Mouse (Mus musculus): ENCODE data around the gene Pheta2.
"Not testable (repeated sequence)": the region's sequence is repeated elsewhere in the genome, so short reads cannot be mapped to it uniquely, and the experiment has no call there.

Gene Pheta2

DNA sequence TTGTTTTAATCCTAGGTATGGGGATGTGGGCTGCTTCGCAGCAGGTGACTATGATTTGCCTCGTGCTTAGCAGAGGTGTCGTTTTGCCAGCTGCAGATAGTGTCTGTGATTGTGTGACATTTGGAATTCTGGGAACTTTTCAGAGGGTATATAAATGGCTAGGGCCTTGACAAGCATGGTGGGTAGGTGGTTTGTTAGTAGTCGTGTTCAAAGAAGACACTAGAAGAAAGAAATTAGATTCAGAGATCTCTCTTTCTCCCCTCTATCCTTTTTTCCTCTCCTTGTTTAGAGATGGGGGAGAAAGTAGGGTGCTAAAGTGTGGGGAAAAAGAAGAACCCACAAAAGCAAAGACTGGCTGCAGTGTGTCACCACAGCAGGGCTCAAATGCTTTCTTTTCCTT lies 29.4 kb downstream of the Pheta2 start:
- intact Hi-C loops (cut with DNase I): no loop called here

DNA sequence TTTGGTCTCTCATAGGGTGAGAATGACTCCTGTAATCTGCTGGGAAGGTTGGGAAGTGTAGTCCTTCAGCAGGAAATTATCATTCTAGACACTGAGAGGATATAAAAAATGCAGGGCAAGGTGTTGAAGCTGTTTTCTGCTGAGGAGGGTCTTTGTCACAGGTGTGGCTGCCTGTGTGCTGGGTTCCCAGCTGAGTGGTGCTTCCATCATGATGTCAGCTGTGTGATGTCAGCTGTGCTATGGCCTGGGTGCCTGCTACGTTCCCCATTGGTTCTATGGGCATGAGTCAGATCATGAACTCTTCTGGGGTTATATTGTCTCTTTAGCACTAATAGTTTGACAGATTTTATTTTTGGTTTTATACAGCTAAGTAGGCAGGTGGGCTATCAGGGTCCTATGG lies 30.1 kb downstream of the Pheta2 start:
- intact Hi-C loops (cut with DNase I): no loop called here

DNA sequence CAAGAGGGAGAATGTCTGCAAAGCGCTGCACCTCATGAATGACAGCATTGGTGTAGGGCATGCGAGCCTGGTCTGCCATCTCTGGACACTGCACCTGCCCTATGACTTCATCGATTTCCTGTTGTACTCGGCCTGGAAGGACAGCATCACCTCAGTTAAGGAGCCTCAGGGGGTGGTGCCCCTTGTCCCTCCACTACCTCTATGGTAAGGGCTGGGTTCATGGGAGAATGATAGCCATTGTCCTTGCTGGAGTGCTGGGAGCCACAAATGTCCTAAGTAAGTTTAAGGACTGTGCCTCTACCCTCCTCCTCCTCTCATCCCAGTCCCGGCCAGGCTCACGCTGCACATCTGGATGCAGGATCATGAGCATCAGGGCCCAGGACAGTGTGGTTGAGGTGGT lies 33.7 kb downstream of the Pheta2 start:
- intact Hi-C loops (cut with DNase I): no loop called here

- intact Hi-C loops (cut with DNase I): no loop called here
Measured at GRCm38 (mm10) chr15:82372991-82373390, 34.2 kb downstream of the Pheta2 start.

- intact Hi-C loops (cut with DNase I): no loop called here
Measured at GRCm38 (mm10) chr15:82374437-82374836, 35.7 kb downstream of the Pheta2 start.

- intact Hi-C loops (cut with DNase I): no loop called here
Measured at GRCm38 (mm10) chr15:82375855-82376254, 37.1 kb downstream of the Pheta2 start.

DNA sequence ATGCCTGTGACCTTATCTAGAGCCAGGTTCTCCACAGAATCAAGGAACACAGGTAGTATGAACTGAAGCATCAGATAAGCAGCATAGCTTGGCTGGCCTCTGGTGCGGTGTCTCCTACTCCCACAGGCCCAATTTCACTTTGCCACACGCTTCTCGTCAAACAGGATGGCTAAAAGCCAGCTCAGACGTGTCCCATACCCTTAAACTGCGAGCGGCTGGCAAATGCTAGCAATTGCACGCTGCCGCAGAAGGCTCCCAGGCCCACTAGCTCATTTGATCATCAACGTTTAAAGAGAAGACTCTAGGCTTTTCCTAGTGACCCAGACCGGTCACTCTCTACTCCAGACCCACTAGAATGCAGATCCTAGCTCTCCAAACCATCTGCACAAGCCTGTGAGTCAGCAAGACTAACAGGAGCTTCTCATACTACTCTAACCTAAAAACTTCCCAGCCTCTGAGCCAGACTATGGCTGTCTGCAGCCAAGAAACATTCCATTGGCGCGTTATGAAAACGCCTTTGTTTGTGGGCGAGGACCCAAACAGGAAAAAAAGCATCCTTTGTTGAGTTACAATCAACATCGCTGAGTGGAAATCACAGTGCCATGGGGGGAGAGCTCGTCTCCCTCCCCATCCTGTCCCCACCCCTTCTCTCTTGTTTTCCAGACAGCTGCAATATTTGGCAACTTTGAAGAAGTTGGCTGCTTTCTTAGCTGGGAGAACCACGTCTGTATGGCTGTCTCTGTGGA lies 37.8 kb downstream of the Pheta2 start:
- intact Hi-C loops (cut with DNase I): no loop called here

DNA sequence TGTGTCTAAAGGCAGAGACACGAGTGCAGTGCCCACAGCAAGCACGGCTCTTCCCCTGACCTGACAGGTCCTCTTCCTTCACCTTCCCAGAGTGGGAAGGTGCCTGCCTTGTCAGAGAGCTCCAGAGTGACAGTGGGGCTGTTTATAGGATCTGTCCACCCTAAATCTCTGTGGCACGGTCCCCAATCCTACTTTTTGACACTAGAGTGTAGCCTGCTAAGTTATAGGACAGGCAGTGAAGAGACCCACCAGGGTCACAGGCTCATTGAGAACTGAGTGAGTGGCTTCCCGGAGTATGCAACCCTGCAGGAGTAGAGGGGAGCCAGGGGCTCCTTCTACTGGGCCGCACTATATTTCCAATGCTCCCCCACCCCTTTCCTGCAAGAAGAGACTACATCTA lies 39.0 kb downstream of the Pheta2 start:
- intact Hi-C loops (cut with DNase I): no loop called here

DNA sequence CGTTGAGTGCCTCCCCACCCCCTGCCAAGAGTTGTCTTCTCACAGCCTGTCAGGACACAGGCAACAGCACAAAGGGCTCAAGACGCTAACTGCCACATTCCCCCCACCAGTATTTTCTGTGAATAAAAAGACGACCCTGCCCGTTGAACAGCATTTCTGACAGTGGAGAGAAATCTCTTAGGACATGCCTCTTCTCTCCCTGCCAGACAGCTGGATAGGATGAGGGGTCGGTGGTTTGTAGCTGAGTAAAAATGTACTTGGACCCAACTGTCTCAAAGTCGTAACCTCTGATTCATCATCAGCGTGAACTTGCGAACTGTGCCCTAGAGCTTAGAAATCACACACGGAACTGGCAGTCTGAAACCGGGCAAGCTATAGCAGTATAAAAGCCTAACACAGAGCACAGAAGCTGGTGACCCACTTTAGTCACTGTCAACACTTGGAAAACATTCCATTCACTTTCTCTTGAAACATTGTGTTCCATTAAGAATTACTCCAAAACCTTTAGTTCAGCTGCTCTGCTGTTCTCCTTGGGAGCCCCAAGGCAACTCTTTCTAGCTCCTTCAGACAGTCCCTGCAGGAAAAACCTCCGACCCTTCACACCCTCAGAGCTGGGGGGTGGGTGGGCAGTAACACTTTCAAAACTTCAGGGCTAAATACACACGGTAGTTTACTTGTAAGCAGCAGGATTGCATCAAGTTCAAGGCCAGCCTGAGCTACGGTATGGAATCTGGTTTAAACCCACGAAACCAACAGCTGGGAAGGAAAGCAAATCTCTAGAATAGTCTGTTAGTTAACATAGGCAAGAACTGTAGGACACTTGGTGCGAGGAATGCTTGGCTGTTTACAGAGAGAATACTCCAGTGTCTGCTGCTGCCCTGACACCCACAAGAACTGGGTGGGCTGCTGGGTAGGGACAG lies 39.8 kb downstream of the Pheta2 start:
- intact Hi-C loops (cut with DNase I): no loop called here

GRCm38 (mm10) chr15:82379511-82379870 lies 40.7 kb downstream of the Pheta2 start:
- intact Hi-C loops (cut with DNase I): no loop called here

DNA sequence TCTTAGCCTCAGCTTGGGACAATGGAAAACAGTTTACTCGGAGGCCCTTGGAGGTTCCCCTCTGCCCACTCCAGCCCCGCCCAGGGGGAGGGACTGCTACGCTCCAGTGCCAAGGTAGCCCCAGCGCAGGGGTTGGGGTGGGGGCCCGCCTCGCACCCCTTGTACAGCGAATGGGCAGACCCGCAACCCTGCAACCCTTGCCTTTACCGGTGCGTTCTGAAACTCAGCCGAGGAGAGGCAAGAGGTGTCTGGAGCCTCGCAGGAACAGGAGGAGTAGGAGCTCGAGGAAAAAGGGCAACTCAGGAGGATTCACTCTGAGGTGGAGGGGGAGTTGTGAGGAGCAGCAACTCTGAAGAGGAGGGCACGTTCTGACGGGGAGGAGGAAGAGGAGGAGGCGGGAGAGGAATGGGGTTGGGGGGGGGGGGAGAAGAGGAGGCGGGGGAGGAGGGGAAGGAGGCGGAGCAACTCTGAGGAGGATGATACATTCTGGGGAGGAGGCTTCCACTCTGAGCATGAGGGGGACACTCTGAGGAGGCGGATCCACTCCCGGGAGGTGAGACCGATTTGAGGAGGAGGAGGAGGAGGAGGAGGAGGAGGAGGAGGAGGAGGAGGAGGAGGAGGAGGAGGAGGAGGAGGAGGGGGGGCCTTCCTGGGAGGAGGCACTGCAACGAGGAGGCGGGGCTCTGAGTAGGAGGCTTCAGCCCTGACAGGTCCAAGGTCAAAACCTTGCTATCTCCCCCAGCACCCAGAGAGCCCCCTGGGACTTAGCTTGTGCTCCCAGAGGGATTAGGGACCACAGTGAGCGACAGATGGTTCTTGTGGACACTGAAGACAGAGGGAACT lies 41.4 kb downstream of the Pheta2 start, which contains the start of gene Cyp2d22:
Cyp2d22 (minus strand) TSS at position 390 of the 843 bp plus-strand sequence.
- intact Hi-C loops (cut with DNase I): no loop called here

GRCm38 (mm10) chr15:82380714-82381062 lies 41.9 kb downstream of the Pheta2 start:
- intact Hi-C loops (cut with DNase I): no loop called here

- intact Hi-C loops (cut with DNase I): no loop called here
Measured at GRCm38 (mm10) chr15:82382441-82382840, 43.7 kb downstream of the Pheta2 start.

DNA sequence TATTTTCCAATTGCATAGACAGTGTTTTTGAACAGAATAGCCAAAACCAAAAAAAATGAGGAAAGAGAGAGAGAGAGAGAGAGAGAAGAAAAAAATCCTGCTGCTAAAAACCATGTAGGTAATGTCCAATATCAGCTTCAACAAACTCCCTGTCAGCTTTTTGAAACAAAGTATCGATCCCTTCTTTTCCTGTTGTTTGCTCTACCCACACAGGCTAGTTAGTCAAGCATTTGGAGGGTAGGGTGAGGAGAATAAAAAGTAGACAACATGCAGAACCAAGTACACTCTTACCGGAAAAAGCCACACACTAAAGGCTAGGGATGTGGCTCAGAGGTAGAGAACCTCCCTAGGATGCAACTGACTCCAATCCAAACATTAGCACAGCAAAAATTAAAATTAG lies 47.0 kb downstream of the Pheta2 start:
- intact Hi-C loops (cut with DNase I): no loop called here

- intact Hi-C loops (cut with DNase I): not testable (repeated sequence)
Measured at GRCm38 (mm10) chr15:82389916-82390315, 51.2 kb downstream of the Pheta2 start.

DNA sequence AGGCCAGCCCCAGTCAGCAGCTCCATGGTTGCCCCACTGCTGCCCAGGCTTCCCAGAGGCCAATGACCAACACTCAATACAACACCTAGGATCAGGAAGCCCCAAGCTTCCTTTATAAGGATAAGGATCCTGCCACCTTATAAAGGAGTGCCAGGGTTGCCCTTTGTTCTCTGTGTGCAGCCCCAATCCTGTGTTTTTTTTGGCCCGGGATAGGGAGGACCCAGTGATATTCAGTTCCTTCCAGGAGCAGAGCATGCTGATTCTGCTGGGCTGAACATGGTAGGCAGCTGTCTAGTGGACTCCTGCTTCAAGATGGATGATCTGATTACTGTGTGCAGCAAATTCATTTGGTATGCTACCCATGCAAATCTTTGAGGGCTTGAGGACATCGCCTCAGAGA lies 55.2 kb downstream of the Pheta2 start, which contains the start of gene Cyp2d11:
Cyp2d11 (minus strand) TSS at position 101 of the 400 bp plus-strand sequence.
- intact Hi-C loops (cut with DNase I): not testable (repeated sequence)

Small RNA genes lying within 50 kb of the gene (microRNA-seq; reads per million reads assigned to microRNA genes)
- gene Mir7684: 0 reads per million in 2 experiments

All from adrenal gland (tissue).